Mouse (Mus musculus): Measurements from ENCODE around the gene Fbxo44. TPM values are rescaled to one million over a fixed set of nuclear protein-coding genes. Genes with fewer than 3 reads are reported as not detected.
"Not testable (repeated sequence)": the region's sequence is repeated elsewhere in the genome, so short reads cannot be mapped to it uniquely, and the experiment has no call there.

The Fbxo44 gene
- polyA plus RNA-seq (2012; rRNA removed) = 18.3 and 19.0 TPM in 2 replicates

DNA sequence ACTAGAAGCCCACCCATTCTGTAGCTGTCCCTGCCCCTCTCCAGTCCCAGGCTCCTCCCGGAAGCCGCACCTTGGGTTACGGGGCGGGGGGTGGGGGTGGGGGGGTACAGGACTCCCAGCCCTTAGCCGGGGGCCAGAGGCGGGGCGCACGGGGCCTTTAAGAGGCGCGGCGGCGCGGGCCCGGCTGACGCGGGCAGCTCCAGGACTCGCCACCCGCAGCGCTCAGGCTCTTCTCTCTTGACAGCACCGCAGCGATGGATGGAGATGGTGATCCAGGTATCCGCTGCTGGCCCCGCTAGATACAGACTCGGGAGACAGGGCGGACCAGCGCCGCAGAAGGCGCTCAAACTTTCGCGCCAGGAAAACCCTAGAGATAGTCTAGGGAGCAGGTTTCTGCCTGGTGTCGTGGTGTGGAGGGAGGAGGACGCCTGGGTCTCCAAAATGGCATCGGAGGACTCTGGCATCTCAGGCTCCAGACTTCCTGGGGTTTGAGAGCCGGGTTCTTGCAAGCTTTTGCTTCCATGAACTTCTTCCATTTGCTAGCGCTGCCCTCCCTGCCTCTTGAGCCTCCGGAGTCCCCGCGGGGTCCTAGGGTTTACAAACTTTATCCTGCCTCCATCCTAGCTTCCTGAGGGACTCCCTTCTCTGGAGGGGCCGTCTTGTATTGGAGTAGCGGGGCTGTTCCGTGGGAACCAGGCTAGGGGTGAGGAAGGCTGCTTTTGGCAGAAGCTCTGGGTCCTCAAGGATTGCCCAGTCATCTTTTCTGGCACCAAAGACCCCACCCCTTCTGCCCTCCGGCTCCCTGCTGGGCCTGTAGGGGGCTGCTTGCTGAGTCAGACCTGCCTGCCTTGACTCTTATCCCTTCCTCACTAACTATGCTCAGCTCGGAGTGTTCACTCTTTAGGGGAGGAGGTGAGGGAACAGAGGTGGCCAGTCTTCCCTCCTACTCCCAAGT is at the start of gene Fbxo44, which contains the start of gene Fbxo2:
Fbxo44 (minus strand) TSS at position 47 of the 955 bp plus-strand sequence.
Fbxo2 (plus strand) TSS at position 186 of the 955 bp plus-strand sequence.
- no peak for DNase-seq (ENCODE audit: low spot score)

DNA sequence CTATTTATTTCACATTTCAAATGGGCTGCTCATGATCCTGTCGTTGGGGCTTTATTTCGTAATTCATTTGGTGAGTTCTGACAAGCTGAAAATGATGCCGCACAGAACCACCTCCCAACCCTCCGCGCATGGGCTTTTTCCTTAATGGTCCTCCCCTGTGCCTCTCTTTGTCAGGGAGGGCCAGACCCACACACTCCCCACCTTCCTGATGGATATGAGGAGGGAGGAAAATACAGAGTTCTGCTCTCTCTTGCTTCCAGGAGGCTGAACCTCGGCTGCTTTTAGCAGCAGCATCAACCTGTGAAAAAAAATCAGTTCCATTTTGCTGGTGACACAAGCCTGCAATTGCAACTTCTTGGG is 44.6 kb upstream of the Fbxo44 start:
- no peak for DNase-seq (ENCODE audit: low spot score)

DNA sequence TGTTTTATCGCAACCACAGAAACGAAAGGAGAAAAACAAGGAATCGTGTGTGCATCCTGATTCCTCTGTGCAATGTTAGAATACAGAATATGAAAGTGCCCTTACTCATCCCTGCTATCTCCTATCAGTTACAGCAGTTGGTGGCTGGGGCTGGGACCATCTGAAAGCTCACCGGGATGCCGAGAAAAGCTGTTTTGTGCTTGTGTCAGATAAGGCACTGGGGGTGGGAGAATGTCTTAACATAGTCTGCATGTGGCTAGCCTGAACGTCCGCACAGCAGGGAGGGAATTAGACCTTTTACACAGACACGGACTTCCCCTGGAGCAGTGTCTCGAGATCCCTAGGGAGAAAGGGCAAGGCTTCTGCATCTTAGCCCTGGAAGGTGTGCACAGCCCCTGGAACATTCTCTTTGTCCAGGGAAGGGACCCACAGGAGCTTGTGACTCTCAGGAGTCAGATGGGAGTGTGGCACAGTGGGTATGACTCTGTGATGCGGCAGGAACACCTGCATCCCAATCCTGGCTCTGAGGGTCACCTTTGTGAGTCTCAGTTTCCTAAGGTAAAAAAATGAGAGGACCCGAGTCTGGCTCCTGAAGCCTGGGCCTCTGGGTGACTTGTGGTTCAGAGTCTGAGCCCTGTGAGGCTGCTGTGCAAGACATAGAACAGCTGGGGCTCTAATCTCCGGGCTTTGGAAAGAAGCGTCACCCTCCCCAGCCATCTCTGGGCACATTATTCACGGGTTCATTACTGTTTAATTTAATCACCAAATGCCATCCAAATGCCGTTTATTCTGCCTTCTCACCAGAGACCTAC is 44.0 kb upstream of the Fbxo44 start:
- DNase-seq (ENCODE audit: low spot score) = no peak

DNA sequence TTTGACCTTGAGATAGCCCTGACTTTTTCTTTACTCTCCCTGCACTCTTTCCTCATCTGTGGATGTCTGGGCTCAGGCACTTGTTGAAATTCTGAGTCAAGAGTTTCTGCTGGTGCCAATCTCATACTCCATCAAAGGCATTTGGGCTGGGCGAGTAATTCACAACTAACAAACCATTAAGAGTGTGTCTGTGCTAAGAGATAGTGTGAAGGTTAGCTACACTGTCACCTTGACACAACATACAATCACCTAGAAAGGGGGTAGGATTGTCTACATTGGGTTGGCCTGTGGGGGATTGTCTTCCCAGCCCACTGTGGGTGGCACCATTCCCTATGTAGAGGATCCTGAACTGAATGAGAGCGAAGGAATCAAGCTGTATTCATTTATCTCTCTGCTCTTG is 43.3 kb upstream of the Fbxo44 start:
- DNase-seq (ENCODE audit: low spot score) = no peak

DNA sequence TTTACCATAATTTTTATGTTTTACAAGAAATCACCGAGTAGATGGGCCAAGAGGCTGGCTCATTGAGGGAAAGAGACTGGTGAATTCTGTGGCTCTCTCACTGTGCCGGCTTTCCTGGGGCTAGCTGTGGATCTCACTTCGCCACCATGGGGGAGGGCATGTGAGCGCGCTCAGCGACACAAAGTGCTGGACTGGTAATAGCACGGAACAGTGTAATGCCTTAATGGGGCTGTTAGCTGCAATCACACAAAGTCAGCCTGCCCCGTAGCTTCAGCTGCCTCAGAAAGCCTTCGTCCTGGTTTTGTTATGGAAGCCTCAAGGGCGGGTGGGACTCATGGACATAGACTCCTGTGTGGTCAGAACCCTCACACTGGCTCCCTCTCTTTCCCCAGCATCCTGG is 38.4 kb upstream of the Fbxo44 start:
- DNase-seq (ENCODE audit: low spot score) = no peak

DNA sequence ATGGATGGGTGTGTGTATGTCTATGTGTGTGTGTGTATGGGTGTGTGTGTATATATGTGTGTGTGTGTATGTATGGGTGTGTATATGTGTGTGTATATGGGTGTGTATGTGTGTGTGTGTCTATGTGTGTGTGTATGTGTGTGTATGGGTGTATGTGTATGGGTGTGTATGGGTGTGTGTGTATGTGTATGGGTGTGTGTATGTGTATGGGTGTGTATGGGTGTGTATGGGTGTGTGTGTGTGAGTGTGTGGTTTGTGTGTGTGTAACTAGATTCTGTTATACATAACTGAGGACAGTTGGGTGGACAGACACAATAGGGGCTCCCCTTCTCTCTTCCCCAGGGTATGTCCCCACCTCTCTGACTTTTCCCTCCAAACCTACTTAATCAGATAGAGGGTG is 34.1 kb upstream of the Fbxo44 start:
- DNase-seq (ENCODE audit: low spot score) = no peak

DNA sequence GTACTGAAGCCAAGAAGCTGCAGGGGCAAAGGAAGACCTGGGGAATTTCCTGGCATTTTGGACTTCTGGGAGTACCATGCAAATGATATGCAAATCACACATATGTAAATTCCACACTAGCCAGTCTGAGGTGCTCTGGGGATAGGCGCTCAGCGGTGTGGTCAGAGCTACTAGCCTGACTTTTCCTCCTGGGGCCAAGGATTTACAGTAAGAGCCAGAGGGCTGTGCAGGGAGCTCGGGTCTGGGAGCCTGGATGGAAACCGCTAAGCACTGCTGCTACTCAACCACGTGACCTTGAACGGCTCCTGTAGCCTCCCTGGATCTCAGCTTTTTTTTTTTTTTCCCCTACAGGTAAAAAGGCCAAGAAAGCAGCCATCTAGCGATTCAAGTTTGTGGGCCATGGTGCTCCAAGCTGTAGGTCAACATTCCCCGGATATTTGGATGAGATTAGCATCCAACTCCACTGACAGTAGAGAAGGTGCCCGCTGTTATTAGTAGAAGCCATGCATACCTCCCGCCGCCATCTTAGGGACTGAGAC is 32.5 kb upstream of the Fbxo44 start:
- no peak for DNase-seq (ENCODE audit: low spot score)

DNA sequence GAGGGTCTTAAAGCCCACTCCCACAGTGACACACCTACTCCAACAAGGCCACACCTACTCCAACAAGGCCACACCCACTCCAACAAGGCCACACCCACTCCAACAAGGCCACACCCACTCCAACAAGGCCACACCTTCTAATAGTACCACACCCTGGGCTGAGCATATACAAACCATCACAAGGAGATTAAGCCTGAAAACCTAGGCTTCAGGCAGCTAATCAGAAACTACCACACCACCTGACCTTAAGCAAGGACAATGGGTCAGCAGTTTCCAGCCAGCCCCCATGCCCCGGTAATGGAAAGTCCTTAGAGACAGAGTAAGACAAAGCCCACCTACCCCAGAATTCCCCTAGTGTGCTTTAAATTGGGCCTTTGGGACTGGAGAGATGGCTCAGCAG is 28.5 kb upstream of the Fbxo44 start:
- DNase-seq (ENCODE audit: low spot score) = not testable (repeated sequence)

DNA sequence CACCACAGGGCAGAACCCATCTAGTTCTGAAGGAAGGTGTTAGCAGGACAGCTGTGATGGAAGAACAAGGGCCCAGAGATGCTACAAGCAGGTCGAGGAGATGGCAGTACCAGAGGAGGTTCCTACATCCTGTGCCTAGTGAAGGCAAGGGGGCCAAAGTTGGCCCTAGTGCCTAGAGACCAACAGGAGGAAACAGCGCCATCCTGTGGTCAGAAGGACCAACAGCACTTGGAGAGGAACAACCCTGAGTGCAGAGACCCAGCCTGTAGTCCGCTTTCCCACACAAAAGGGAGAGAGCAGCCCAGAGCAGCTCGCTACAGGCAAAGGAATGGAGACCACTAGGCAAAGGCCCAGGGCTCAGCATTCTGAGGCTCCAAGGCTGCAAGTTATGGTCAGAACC is 25.5 kb upstream of the Fbxo44 start:
- no peak for DNase-seq (ENCODE audit: low spot score)

DNA sequence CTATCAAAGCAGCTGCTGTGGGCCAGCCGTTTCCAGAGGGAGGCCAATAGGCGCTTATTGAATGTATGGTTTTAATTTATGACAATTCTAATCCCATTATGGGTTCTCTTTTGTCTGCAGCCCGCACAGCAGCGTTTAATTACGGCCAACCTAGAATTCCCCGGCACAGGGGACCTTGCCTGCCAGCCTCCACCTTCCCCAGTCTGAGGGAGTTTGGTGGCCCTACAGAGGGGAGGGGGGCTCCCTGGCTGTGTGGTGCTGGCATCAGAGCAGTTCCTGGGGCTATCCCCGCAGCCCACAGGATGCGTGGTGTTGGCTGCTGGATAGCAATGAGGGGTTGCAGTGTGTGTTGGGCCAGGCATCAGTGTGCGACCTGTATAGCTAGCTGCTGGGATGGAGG is 24.3 kb upstream of the Fbxo44 start:
- DNase-seq (ENCODE audit: low spot score) = no peak

DNA sequence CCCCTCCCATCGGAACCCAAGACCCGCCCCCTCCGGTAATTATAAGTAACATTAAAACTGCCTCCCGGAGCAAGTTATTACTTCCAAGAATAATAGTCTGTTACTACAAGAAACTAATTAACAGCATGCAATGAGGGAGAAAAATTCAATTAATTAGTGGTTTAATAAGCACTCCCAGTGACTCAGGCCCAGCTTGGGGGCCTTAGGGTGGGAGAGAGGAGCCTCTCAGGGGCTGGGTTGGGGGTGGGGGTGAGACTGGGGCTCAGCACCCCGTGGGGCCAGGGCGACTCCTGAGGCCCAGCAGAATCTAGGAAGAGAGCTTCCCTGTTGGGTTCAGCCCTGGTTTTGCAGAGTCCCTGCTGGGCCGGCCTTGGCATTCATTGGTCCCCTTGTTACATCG is 22.1 kb upstream of the Fbxo44 start:
- no peak for DNase-seq (ENCODE audit: low spot score)

DNA sequence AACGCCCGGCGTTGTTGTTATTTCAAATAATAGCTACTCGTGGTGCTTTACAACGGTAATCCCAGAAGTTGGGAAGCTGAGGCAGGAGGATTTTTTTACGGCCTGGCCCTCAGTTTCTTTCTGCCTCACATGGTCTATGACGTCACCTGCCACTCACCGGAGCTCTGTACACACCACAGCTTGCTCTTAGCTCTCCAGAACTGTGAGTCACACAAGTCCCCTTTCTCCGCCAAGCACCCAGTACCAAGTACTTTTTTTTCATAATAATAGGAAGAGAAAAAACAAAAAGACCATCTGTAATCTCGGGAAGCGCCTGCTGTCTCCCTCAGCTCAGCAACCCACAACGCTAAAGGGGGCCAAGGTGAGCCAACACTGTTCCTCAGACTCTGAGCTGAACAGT is 21.2 kb upstream of the Fbxo44 start:
- no peak for DNase-seq (ENCODE audit: low spot score)

DNA sequence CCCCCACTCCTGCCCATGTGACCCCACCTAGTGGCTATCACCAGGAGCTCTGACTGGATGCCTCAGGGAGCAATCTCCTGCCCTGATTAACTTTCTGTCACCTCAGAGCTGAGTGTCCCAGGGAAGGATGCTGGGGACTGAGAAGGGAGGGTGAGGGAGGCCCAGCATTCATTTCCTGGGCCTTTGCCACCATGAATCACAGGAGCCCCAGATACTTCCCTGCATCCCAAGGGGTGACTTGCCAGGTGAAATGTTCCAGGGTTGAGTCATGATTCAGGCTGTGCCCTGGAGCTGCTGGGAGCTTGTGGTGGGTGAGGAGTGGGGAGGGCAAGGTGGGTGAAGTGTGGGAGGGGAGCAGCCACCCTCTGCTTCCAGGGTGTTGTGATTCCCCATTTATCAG is 17.4 kb upstream of the Fbxo44 start:
- no peak for DNase-seq (ENCODE audit: low spot score)

DNA sequence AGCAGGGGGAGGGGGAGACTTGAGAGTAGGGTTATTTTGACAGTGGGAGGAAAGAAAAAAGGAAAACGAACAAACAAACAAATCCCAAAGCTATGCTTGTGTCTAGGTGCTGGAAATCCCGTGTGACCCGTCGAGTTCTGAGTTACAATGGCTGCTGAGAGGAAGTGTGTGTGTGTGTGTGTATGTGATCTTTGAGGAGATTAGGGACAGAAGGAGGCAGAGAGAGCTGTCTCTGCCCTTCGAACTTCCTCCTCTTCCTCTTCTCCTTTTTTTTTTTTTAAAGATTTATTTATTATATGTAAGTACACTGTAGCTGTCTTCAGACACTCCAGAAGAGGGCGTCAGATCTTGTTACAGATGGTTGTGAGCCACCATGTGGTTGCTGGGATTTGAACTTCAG is 16.3 kb upstream of the Fbxo44 start:
- DNase-seq (ENCODE audit: low spot score) = not testable (repeated sequence)

DNA sequence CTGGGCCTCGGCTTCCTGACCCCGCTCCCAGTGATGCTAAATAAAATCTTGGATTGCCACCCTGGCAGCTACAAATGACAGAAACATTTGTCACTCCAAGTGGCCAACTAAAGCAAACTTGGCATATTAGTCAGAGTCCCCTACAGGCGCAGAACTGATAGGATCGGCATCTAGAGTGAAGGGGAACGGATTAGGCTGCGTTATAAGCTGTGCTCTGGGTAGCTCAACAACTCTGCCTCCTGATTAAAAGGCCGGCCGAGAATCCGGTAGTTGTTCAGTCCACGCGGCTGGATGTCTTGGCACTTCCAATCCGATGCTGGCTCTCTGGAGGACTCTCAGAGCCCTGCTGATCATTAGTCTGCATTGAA is 14.2 kb upstream of the Fbxo44 start:
- no peak for DNase-seq (ENCODE audit: low spot score)

DNA sequence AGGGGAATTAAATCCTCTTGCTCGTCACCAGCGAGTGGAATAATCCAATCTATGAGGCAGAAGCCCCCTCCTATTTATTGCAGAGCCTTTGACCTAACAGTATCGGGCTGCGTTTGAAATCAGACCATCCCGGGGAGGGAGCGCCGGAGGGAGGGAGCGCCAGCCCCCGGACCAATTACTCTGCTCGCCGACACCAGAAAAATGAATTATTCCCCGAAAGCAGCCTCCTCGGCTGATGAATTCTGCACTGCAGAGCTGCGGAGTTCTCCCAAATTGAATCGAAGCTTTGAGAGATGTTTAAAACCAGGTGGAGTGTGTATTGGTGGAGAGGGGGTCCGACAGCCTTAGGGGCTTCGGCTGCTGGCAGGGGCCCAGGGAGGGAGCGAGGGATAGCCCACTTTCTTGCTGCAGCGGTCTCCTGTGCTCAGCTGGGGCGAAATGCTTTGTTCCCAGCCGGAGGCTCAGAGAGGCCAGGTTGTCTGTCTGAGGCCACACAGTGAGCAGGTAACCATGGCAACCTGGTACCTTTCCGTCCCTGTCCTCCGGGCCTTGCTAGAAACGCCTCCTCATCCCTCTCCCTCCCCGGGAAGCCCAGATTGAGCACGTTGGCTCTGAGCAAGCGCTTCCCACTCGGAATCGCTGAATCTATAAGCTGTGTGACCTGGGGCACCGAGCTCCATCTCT is 13.7 kb upstream of the Fbxo44 start:
- DNase-seq (ENCODE audit: low spot score) = no peak

DNA sequence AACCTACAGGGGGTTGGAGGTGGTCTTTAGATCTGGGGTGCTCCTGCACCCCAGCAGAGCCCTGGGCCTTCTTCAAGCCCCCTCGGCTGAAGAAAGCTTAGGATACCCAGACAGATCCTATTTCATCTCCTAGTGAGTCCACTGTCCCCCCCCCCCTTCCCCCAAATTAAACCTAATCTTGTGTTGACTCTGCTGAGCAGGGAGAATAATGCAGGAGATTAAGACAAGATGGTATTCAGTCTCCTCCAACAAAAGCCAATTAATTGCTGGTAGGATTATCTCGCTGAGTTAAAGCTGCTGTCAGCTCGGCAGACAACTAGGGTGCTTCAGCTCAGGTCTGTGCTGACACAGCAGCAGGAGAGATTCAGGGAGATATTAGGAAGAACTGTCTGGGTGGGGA is 11.0 kb upstream of the Fbxo44 start:
- no peak for DNase-seq (ENCODE audit: low spot score)

DNA sequence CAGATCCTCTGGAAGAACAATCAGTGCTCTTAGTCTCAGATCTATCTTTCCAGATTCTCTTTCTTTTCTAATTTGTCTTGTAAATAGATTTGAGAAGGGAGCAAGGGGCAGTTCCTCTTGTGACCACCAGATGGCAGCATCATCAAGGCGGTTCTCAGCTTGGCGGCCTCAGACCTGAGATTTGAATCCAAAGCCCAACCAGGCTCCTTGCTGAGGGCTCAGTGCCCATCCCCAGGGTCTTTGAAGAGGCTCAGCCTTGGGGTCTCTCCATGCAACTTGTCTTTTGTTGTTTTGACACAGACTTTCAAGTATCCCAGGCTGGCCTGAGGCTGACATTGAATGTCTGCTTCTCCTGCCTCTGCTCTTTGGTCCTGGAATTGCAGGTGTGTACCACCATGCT is 10.6 kb upstream of the Fbxo44 start:
- no peak for DNase-seq (ENCODE audit: low spot score)

DNA sequence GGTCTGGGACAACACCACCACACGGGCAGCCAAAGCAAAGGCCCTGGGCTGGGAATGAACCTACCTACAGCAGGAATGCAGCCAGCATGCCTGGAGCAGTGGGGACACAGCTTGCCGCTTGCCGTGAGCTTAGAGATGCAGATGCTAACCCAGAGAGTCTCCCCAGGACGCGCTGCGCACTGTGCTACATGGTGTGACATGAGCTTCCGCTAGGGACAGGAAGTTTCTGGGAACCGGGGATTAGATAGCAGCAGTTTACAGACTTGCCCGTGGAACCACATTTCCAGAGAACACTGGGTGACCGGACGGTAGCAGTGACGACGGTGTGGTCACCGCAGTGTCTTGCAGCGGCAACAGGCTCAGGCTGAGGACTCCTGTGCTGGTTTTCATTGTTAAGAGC is 9.3 kb upstream of the Fbxo44 start:
- DNase-seq (ENCODE audit: low spot score) = no peak

DNA sequence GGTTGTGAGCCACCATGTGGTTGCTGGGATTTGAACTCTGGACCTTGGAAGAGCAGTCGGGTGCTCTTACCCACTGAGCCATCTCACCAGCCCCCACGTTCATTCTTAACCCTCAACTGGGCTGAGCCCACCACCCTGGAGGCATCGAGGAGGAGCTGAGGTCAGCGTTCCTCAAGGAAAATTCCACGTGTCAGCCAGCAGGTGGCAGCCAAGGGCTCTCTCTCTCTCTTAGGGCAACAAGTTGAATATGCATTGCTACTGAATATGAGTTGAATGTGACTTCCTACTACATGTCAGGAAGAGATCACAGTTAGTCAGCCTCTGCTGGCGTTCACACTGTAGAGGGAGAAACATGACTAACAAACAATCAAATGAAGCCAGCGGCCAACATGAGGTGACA is 8.0 kb upstream of the Fbxo44 start:
- DNase-seq (ENCODE audit: low spot score) = no peak

DNA sequence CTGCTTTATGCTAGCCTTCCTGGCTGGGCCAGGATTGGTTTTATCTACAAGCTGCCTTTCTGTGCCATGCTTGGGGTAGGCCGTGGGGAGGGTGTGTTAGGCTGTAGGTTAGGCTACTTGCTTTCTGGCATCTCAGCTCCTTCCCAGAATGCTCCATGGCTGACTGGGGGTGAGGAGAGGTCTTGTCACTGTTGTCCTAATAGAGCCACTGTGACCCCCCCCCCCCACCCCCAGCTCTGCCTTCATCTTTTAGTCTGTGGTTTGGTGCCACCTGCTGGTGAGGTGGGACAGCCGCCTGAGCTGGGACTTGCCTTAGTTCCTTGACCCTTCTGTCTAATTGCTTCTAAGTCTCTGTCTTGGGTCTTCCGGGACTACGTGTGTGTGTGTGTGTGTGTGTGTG is 6.7 kb upstream of the Fbxo44 start:
- no peak for DNase-seq (ENCODE audit: low spot score)

DNA sequence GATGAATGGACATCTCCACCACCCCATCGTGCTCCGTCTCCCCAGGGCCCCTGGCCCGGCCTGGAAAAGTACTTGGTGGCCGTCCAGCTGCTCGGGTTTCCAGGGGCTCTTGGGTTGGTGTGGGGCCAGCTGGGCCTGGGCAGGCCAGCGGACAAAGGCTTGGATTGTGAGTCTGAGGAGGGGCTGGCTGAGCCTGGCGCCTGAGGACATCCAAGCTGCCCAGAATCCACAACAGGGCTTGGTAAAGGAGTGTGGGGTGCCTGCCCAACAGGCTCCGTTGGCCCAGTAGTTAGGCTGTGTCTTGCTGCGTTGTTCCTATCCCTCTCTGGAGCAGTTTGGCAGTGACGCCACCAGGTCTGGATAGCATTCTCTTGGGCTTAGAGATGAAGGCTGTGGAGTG is 6.1 kb upstream of the Fbxo44 start:
- no peak for DNase-seq (ENCODE audit: low spot score)

Data from urinary bladder, adult 2 months (tissue).